Mouse (Mus musculus): ENCODE measurements around the gene Unc5cl. TPM values are rescaled to one million over a fixed set of nuclear protein-coding genes. Genes with fewer than 3 reads are reported as not detected.

The Unc5cl gene
- polyA plus RNA-seq, 1 experiment, result 4.7 TPM

- TF ChIP-seq POLR2A (IDR thresholded peaks at IDR 0.05; ENCODE audit: borderline replicate concordance, control insufficient read depth, low read depth, low read length) (no peak), CTCF (IDR thresholded peaks at IDR 0.05; ENCODE audit: control insufficient read depth, insufficient read depth, low read length) (no peak)
- 44% methylated on average over 7 of the region's 7 CpGs for WGBS
- H3K4me3 ChIP-seq (replicated peaks; ENCODE audit: control insufficient read depth, low read depth, low read length), result no peak overlapping the region
- no peaks in the 10 kb centered on the region for H3K4me1 ChIP-seq (ENCODE audit: control insufficient read depth, insufficient read depth, low read length)
- H3K27ac ChIP-seq (ENCODE audit: control insufficient read depth, insufficient read depth, low read depth, low read length, poor library complexity), result peak overlapping the region; percentile 34
Observed at GRCm38 (mm10) chr17:48557823-48558715, 103.4 kb downstream of the Unc5cl start.

GRCm38 (mm10) chr17:48564931-48565330 lies 110.2 kb downstream of the Unc5cl start:
- H3K4me3 ChIP-seq (replicated peaks; ENCODE audit: control insufficient read depth, low read depth, low read length), result no peak overlapping the region
- TF ChIP-seq CTCF (IDR thresholded peaks at IDR 0.05; ENCODE audit: control insufficient read depth, insufficient read depth, low read length) (no peak), POLR2A (IDR thresholded peaks at IDR 0.05; ENCODE audit: borderline replicate concordance, control insufficient read depth, low read depth, low read length) (no peak)
- H3K4me1 ChIP-seq (ENCODE audit: control insufficient read depth, insufficient read depth, low read length), result no peaks in the 10 kb centered on the region
- H3K27ac ChIP-seq (ENCODE audit: control insufficient read depth, insufficient read depth, low read depth, low read length, poor library complexity), result no peak overlapping the region
- 83% methylated on average over 8 of the region's 8 CpGs for WGBS

GRCm38 (mm10) chr17:48569656-48570055 lies 115.0 kb downstream of the Unc5cl start:
- 70% methylated on average over 4 of the region's 4 CpGs for WGBS
- no peaks in the 10 kb centered on the region for H3K4me1 ChIP-seq (ENCODE audit: control insufficient read depth, insufficient read depth, low read length)
- H3K4me3 ChIP-seq (replicated peaks; ENCODE audit: control insufficient read depth, low read depth, low read length), result no peak overlapping the region
- no peak overlapping the region for H3K27ac ChIP-seq (ENCODE audit: control insufficient read depth, insufficient read depth, low read depth, low read length, poor library complexity)
- TF ChIP-seq POLR2A (IDR thresholded peaks at IDR 0.05; ENCODE audit: borderline replicate concordance, control insufficient read depth, low read depth, low read length) (no peak), CTCF (IDR thresholded peaks at IDR 0.05; ENCODE audit: control insufficient read depth, insufficient read depth, low read length) (no peak)

GRCm38 (mm10) chr17:48581153-48581552 lies 126.5 kb downstream of the Unc5cl start:
- 73% methylated on average over 5 of the region's 5 CpGs for WGBS
- TF ChIP-seq POLR2A (IDR thresholded peaks at IDR 0.05; ENCODE audit: borderline replicate concordance, control insufficient read depth, low read depth, low read length) (no peak), CTCF (IDR thresholded peaks at IDR 0.05; ENCODE audit: control insufficient read depth, insufficient read depth, low read length) (no peak)
- Histone ChIP-seq H3K27ac (ENCODE audit: control insufficient read depth, insufficient read depth, low read depth, low read length, poor library complexity) (no peak overlapping the region), H3K4me3 (replicated peaks; ENCODE audit: control insufficient read depth, low read depth, low read length) (no peak overlapping the region), H3K4me1 (ENCODE audit: control insufficient read depth, insufficient read depth, low read length) (no peaks in the 10 kb centered on the region; the same call in 1 of the 2 replicates)

- 53% methylated on average over 14 of the region's 14 CpGs for WGBS
- H3K4me3 ChIP-seq (replicated peaks; ENCODE audit: control insufficient read depth, low read depth, low read length), result no peak overlapping the region
- H3K27ac ChIP-seq (ENCODE audit: control insufficient read depth, insufficient read depth, low read depth, low read length, poor library complexity), result no peak overlapping the region
- TF ChIP-seq CTCF (IDR thresholded peaks at IDR 0.05; ENCODE audit: control insufficient read depth, insufficient read depth, low read length), result no peak
- no peak for TF ChIP-seq POLR2A (IDR thresholded peaks at IDR 0.05; ENCODE audit: borderline replicate concordance, control insufficient read depth, low read depth, low read length)
- H3K4me1 ChIP-seq (ENCODE audit: control insufficient read depth, insufficient read depth, low read length), result no peaks in the 10 kb centered on the region; the same call in 1 of the 2 replicates
Observed at GRCm38 (mm10) chr17:48582486-48582990, 127.8 kb downstream of the Unc5cl start.

- 77% methylated on average over 11 of the region's 11 CpGs for WGBS
- Histone ChIP-seq H3K4me1 (ENCODE audit: control insufficient read depth, insufficient read depth, low read length) (no peaks in the 10 kb centered on the region; the same call in 1 of the 2 replicates), H3K4me3 (replicated peaks; ENCODE audit: control insufficient read depth, low read depth, low read length) (no peak overlapping the region), H3K27ac (ENCODE audit: control insufficient read depth, insufficient read depth, low read depth, low read length, poor library complexity) (no peak overlapping the region)
- no peak for TF ChIP-seq CTCF (IDR thresholded peaks at IDR 0.05; ENCODE audit: control insufficient read depth, insufficient read depth, low read length)
- TF ChIP-seq POLR2A (IDR thresholded peaks at IDR 0.05; ENCODE audit: borderline replicate concordance, control insufficient read depth, low read depth, low read length), result no peak
Observed at GRCm38 (mm10) chr17:48583401-48583800, 128.7 kb downstream of the Unc5cl start.

- Histone ChIP-seq H3K4me1 (ENCODE audit: control insufficient read depth, insufficient read depth, low read length) (no peaks in the 10 kb centered on the region; the same call in 1 of the 2 replicates), H3K4me3 (replicated peaks; ENCODE audit: control insufficient read depth, low read depth, low read length) (peak overlapping the region; percentile 49), H3K27ac (ENCODE audit: control insufficient read depth, insufficient read depth, low read depth, low read length, poor library complexity) (0 out of 2 replicates have a peak overlapping the region, but pooled peaks have one; percentile 17)
- 1% methylated on average over 14 of the region's 14 CpGs for WGBS
- no peak for TF ChIP-seq CTCF (IDR thresholded peaks at IDR 0.05; ENCODE audit: control insufficient read depth, insufficient read depth, low read length)
- no peak for TF ChIP-seq POLR2A (IDR thresholded peaks at IDR 0.05; ENCODE audit: borderline replicate concordance, control insufficient read depth, low read depth, low read length)
Observed at GRCm38 (mm10) chr17:48585902-48586359, 131.2 kb downstream of the Unc5cl start.

- 75% methylated on average over 3 of the region's 3 CpGs for WGBS
- H3K4me3 ChIP-seq (replicated peaks; ENCODE audit: control insufficient read depth, low read depth, low read length), result no peak overlapping the region
- H3K4me1 ChIP-seq (ENCODE audit: control insufficient read depth, insufficient read depth, low read length), result no peaks in the 10 kb centered on the region; the same call in 1 of the 2 replicates
- TF ChIP-seq CTCF (IDR thresholded peaks at IDR 0.05; ENCODE audit: control insufficient read depth, insufficient read depth, low read length), result no peak
- no peak for TF ChIP-seq POLR2A (IDR thresholded peaks at IDR 0.05; ENCODE audit: borderline replicate concordance, control insufficient read depth, low read depth, low read length)
- no peak overlapping the region for H3K27ac ChIP-seq (ENCODE audit: control insufficient read depth, insufficient read depth, low read depth, low read length, poor library complexity)
Observed at GRCm38 (mm10) chr17:48588674-48589073, 134.0 kb downstream of the Unc5cl start.

Other genes with a start within 250 kb of the Unc5cl start
- gene Trem1, start 222.1 kb upstream of the Unc5cl start, polyA plus RNA-seq (2011; ENCODE audit: insufficient read depth, insufficient read length, low replicate concordance, missing spikeins), result 3.8 and 11.7 TPM in 2 replicates
- 18.5 and 53.5 TPM in 2 replicates for gene Trem3, start 207.1 kb upstream of the Unc5cl start, polyA plus RNA-seq (2011; ENCODE audit: insufficient read depth, insufficient read length, low replicate concordance, missing spikeins)
- gene Treml4, start 190.6 kb upstream of the Unc5cl start, polyA plus RNA-seq (2011; ENCODE audit: insufficient read depth, insufficient read length, low replicate concordance, missing spikeins), result 5.4 and 21.2 TPM in 2 replicates
- 56.4 and 152 TPM in 2 replicates for gene Treml2, start 155.4 kb upstream of the Unc5cl start, polyA plus RNA-seq (2011; ENCODE audit: insufficient read depth, insufficient read length, low replicate concordance, missing spikeins)
- 14.0 and 32.4 TPM in 2 replicates for gene B430306N03Rik, start 138.8 kb upstream of the Unc5cl start, polyA plus RNA-seq (2011; ENCODE audit: insufficient read depth, insufficient read length, low replicate concordance, missing spikeins)
- 4.0 and 6.2 TPM in 2 replicates for gene Trem2, start 108.5 kb upstream of the Unc5cl start, polyA plus RNA-seq (2011; ENCODE audit: insufficient read depth, insufficient read length, low replicate concordance, missing spikeins)
- 58.8 and 115 TPM in 2 replicates for gene Treml1, start 95.0 kb upstream of the Unc5cl start, polyA plus RNA-seq (2011; ENCODE audit: insufficient read depth, insufficient read length, low replicate concordance, missing spikeins)
- gene Nfya, start 45.0 kb upstream of the Unc5cl start, polyA plus RNA-seq (2011; ENCODE audit: insufficient read depth, insufficient read length, low replicate concordance, missing spikeins), result 24.2 and 28.6 TPM in 2 replicates
- 36.6 and 44.1 TPM in 2 replicates for gene Oard1, start 44.9 kb upstream of the Unc5cl start, polyA plus RNA-seq (2011; ENCODE audit: insufficient read depth, insufficient read length, low replicate concordance, missing spikeins)
- 0.92 TPM in 1 of 2 replicates, not detected in the other for gene Apobec2, start 22.0 kb upstream of the Unc5cl start, polyA plus RNA-seq (2011; ENCODE audit: insufficient read depth, insufficient read length, low replicate concordance, missing spikeins)
- 307 and 314 TPM in 2 replicates for gene Tspo2, start 3.4 kb upstream of the Unc5cl start, polyA plus RNA-seq (2011; ENCODE audit: insufficient read depth, insufficient read length, low replicate concordance, missing spikeins)

Data from bone marrow, adult 2 months (tissue).